Mouse (Mus musculus): ENCODE results near the gene Gmpr. TPM values are rescaled to one million over a fixed set of nuclear protein-coding genes. Genes with fewer than 3 reads are reported as not detected.
"Not testable (repeated sequence)": the region's sequence is repeated elsewhere in the genome, so short reads cannot be mapped to it uniquely, and the experiment has no call there.

The Gmpr gene
- polyA plus RNA-seq, 1 experiment from 2014 or later: 20.5 TPM

- Histone ChIP-seq H3K27ac (ENCODE audit: low read depth, low read length) (no peak overlapping the region), H3K27me3 (ENCODE audit: control insufficient read depth, insufficient read depth, low read length) (peaks cover 18% of the 10 kb centered on the region), H3K36me3 (ENCODE audit: control insufficient read depth, insufficient read depth, low read length) (no peaks in the 10 kb centered on the region), H3K9ac (ENCODE audit: low read length) (no peak overlapping the region), H3K4me1 (replicated peaks; ENCODE audit: control insufficient read depth, insufficient read depth, low read length) (0 out of 2 replicates have a peak, but pooled peaks cover 4% of the 10 kb centered on the region), H3K4me3 (ENCODE audit: low read depth, low read length) (no peak overlapping the region), H3K9me3 (ENCODE audit: control insufficient read depth, low read length) (no peaks in the 10 kb centered on the region), H3K4me2 (ENCODE audit: low read depth, low read length, severe bottlenecking) (no peak overlapping the region)
- WGBS: 20% methylated on average over 10 of the region's 10 CpGs
- DNase-seq (ENCODE audit: low spot score) (no peak), ATAC-seq (replicated peaks; ENCODE audit: low FRiP score) (no peak)
Measured at GRCm38 (mm10) chr13:45473311-45473710, 33.9 kb upstream of the Gmpr start.

GRCm38 (mm10) chr13:45475297-45475696 lies 31.9 kb upstream of the Gmpr start:
- no peak overlapping the region for H3K9ac ChIP-seq (ENCODE audit: low read length)
- H3K4me2 ChIP-seq (ENCODE audit: low read depth, low read length, severe bottlenecking): no peak overlapping the region
- ATAC-seq (replicated peaks; ENCODE audit: low FRiP score) (no peak), DNase-seq (ENCODE audit: low spot score) (no peak)
- H3K27me3 ChIP-seq (ENCODE audit: control insufficient read depth, insufficient read depth, low read length): peaks cover 15% of the 10 kb centered on the region
- H3K27ac ChIP-seq (ENCODE audit: low read depth, low read length): no peak overlapping the region
- WGBS: 82% methylated on average over 8 of the region's 8 CpGs
- no peaks in the 10 kb centered on the region for H3K4me1 ChIP-seq (replicated peaks; ENCODE audit: control insufficient read depth, insufficient read depth, low read length)
- H3K9me3 ChIP-seq (ENCODE audit: control insufficient read depth, low read length): no peaks in the 10 kb centered on the region
- no peak overlapping the region for H3K4me3 ChIP-seq (ENCODE audit: low read depth, low read length)
- H3K36me3 ChIP-seq (ENCODE audit: control insufficient read depth, insufficient read depth, low read length): no peaks in the 10 kb centered on the region

DNA sequence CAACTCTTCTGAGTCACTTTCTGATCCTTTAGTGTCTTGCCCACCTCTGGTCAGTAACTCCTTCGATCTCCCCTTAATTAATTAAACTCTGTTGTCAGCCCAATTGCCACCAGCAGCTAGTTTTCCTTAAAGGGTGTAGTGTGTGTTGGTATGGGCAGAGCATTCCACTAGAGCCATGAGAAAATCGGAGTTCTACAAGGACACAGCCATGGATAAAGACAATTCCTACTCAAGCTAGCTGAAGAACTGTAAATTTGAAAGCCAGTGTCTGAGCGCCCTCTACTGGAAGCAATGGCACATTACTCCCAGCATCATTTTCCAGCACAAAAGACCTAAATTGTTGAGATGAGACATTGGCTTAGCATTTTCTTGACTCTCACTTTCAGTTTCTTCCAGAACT lies 30.1 kb upstream of the Gmpr start:
- no peaks in the 10 kb centered on the region for H3K4me1 ChIP-seq (replicated peaks; ENCODE audit: control insufficient read depth, insufficient read depth, low read length)
- ATAC-seq (replicated peaks; ENCODE audit: low FRiP score): no peak
- 41% methylated on average over 3 of the region's 3 CpGs for WGBS

GRCm38 (mm10) chr13:45479951-45480350 lies 27.3 kb upstream of the Gmpr start:
- no peak overlapping the region for H3K9ac ChIP-seq (ENCODE audit: low read length)
- peaks cover 5% of the 10 kb centered on the region; the same call in 1 of the 2 replicates for H3K27me3 ChIP-seq (ENCODE audit: control insufficient read depth, insufficient read depth, low read length)
- H3K4me3 ChIP-seq (ENCODE audit: low read depth, low read length): no peak overlapping the region
- no peaks in the 10 kb centered on the region for H3K36me3 ChIP-seq (ENCODE audit: control insufficient read depth, insufficient read depth, low read length)
- H3K4me1 ChIP-seq (replicated peaks; ENCODE audit: control insufficient read depth, insufficient read depth, low read length): no peaks in the 10 kb centered on the region
- ATAC-seq (replicated peaks; ENCODE audit: low FRiP score) (no peak), DNase-seq (ENCODE audit: low spot score) (no peak)
- 72% methylated on average over 6 of the region's 6 CpGs for WGBS
- H3K27ac ChIP-seq (ENCODE audit: low read depth, low read length): no peak overlapping the region
- no peak overlapping the region for H3K4me2 ChIP-seq (ENCODE audit: low read depth, low read length, severe bottlenecking)
- H3K9me3 ChIP-seq (ENCODE audit: control insufficient read depth, low read length): no peaks in the 10 kb centered on the region

More for the DNA sequence above, 30.1 kb upstream of the Gmpr start:
- H3K9me3 ChIP-seq (ENCODE audit: control insufficient read depth, low read length): no peaks in the 10 kb centered on the region
- peak; percentile 85 for DNase-seq (ENCODE audit: low spot score)
- no peak overlapping the region for H3K27ac ChIP-seq (ENCODE audit: low read depth, low read length)
- no peaks in the 10 kb centered on the region for H3K36me3 ChIP-seq (ENCODE audit: control insufficient read depth, insufficient read depth, low read length)
- H3K4me2 ChIP-seq (ENCODE audit: low read depth, low read length, severe bottlenecking): no peak overlapping the region
- peaks cover 12% of the 10 kb centered on the region for H3K27me3 ChIP-seq (ENCODE audit: control insufficient read depth, insufficient read depth, low read length)
- H3K4me3 ChIP-seq (ENCODE audit: low read depth, low read length): no peak overlapping the region
- H3K9ac ChIP-seq (ENCODE audit: low read length): no peak overlapping the region

DNA sequence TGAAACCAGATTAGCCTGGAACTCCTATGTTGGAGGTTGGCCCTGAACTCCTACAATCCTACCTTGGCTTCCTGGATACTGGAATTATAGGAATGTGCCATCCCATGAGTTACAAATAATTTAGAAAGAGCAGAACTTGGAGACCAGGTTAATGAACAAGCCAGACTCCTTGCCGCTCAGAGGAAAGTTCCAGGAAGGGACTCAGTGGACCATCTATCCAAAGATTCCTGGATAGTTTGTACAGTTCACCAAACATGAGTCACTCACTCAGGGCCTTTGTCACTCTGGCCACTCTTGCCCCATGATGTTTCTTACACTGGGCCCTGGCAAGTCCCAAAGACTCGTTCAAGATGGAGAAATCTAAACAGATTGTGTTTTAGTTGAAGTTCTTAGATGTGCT lies 24.0 kb upstream of the Gmpr start:
- Histone ChIP-seq H3K9ac (ENCODE audit: low read length) (no peak overlapping the region), H3K36me3 (ENCODE audit: control insufficient read depth, insufficient read depth, low read length) (no peaks in the 10 kb centered on the region), H3K27ac (ENCODE audit: low read depth, low read length) (no peak overlapping the region), H3K4me2 (ENCODE audit: low read depth, low read length, severe bottlenecking) (no peak overlapping the region), H3K4me1 (replicated peaks; ENCODE audit: control insufficient read depth, insufficient read depth, low read length) (no peaks in the 10 kb centered on the region), H3K4me3 (ENCODE audit: low read depth, low read length) (no peak overlapping the region), H3K9me3 (ENCODE audit: control insufficient read depth, low read length) (no peaks in the 10 kb centered on the region), H3K27me3 (ENCODE audit: control insufficient read depth, insufficient read depth, low read length) (no peaks in the 10 kb centered on the region)
- 88% methylated on average over 2 of the region's 2 CpGs for WGBS
- no peak for ATAC-seq (replicated peaks; ENCODE audit: low FRiP score)
- no peak for DNase-seq (ENCODE audit: low spot score)

- H3K36me3 ChIP-seq (ENCODE audit: control insufficient read depth, insufficient read depth, low read length); H3K4me3 ChIP-seq (ENCODE audit: low read depth, low read length); H3K4me2 ChIP-seq (ENCODE audit: low read depth, low read length, severe bottlenecking); H3K9ac ChIP-seq (ENCODE audit: low read length); H3K27me3 ChIP-seq (ENCODE audit: control insufficient read depth, insufficient read depth, low read length); H3K27ac ChIP-seq (ENCODE audit: low read depth, low read length); H3K9me3 ChIP-seq (ENCODE audit: control insufficient read depth, low read length); H3K4me1 ChIP-seq (replicated peaks; ENCODE audit: control insufficient read depth, insufficient read depth, low read length); DNase-seq (ENCODE audit: low spot score); ATAC-seq (replicated peaks; ENCODE audit: low FRiP score): not testable (repeated sequence)
- WGBS: 95% methylated on average over 16 of the region's 16 CpGs
Measured at GRCm38 (mm10) chr13:45483949-45484348, 23.3 kb upstream of the Gmpr start.

GRCm38 (mm10) chr13:45485602-45486001 lies 21.6 kb upstream of the Gmpr start:
- DNase-seq (ENCODE audit: low spot score) (no peak), ATAC-seq (replicated peaks; ENCODE audit: low FRiP score) (no peak)
- Histone ChIP-seq H3K27me3 (ENCODE audit: control insufficient read depth, insufficient read depth, low read length) (no peaks in the 10 kb centered on the region), H3K27ac (ENCODE audit: low read depth, low read length) (no peak overlapping the region), H3K36me3 (ENCODE audit: control insufficient read depth, insufficient read depth, low read length) (no peaks in the 10 kb centered on the region), H3K4me1 (replicated peaks; ENCODE audit: control insufficient read depth, insufficient read depth, low read length) (no peaks in the 10 kb centered on the region), H3K4me3 (ENCODE audit: low read depth, low read length) (no peak overlapping the region), H3K9me3 (ENCODE audit: control insufficient read depth, low read length) (no peaks in the 10 kb centered on the region), H3K9ac (ENCODE audit: low read length) (no peak overlapping the region), H3K4me2 (ENCODE audit: low read depth, low read length, severe bottlenecking) (no peak overlapping the region)
- 93% methylated on average over 4 of the region's 4 CpGs for WGBS

GRCm38 (mm10) chr13:45486598-45486997 lies 20.6 kb upstream of the Gmpr start:
- DNase-seq (ENCODE audit: low spot score): no peak
- Histone ChIP-seq H3K4me2 (ENCODE audit: low read depth, low read length, severe bottlenecking) (no peak overlapping the region), H3K4me1 (replicated peaks; ENCODE audit: control insufficient read depth, insufficient read depth, low read length) (no peaks in the 10 kb centered on the region), H3K9ac (ENCODE audit: low read length) (no peak overlapping the region), H3K27me3 (ENCODE audit: control insufficient read depth, insufficient read depth, low read length) (no peaks in the 10 kb centered on the region), H3K9me3 (ENCODE audit: control insufficient read depth, low read length) (no peaks in the 10 kb centered on the region), H3K27ac (ENCODE audit: low read depth, low read length) (no peak overlapping the region), H3K4me3 (ENCODE audit: low read depth, low read length) (no peak overlapping the region), H3K36me3 (ENCODE audit: control insufficient read depth, insufficient read depth, low read length) (no peaks in the 10 kb centered on the region)
- no peak for ATAC-seq (replicated peaks; ENCODE audit: low FRiP score)
- 85% methylated on average over 2 of the region's 2 CpGs for WGBS

DNA sequence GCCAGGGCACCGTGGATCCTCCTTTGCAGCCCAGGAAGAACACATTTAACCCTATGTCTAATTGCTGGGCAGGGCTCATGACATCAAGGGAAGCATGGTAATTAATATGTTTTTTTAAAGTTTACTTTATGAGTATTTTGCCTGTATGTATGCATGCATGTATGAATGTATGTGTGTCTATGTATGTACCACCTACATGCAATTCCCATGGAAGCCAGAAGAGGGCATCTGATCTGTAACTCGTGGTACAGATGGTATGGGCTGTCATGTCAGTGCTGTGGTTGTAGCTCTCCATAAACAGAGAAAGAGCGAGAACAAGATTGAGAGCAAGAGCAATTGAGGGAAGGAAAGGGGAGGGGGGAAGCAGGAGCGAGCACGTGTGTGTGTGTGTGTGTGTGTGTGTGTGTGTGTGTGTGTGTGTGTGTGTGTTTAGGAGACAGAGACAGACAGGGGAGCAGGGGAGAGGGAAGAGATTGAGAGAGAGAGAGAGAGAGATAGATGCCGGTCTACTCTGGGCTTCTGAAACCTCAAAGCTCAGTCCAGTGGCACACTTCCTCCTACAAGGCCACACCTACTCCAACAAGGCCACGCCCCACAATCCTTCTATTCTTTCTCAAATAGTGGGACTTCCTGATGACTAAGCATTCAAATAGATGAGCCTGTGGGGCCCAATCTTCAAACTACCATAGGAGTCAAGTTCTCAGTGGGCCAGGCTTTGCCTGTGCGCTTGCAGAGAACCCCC lies 15.1 kb upstream of the Gmpr start:
- DNase-seq (ENCODE audit: low spot score) (no peak), ATAC-seq (replicated peaks; ENCODE audit: low FRiP score) (no peak)
- Histone ChIP-seq H3K4me1 (replicated peaks; ENCODE audit: control insufficient read depth, insufficient read depth, low read length) (0 out of 2 replicates have a peak, but pooled peaks cover 2% of the 10 kb centered on the region), H3K36me3 (ENCODE audit: control insufficient read depth, insufficient read depth, low read length) (no peaks in the 10 kb centered on the region), H3K27ac (ENCODE audit: low read depth, low read length) (no peak overlapping the region), H3K4me3 (ENCODE audit: low read depth, low read length) (no peak overlapping the region), H3K9me3 (ENCODE audit: control insufficient read depth, low read length) (no peaks in the 10 kb centered on the region), H3K4me2 (ENCODE audit: low read depth, low read length, severe bottlenecking) (no peak overlapping the region), H3K9ac (ENCODE audit: low read length) (no peak overlapping the region), H3K27me3 (ENCODE audit: control insufficient read depth, insufficient read depth, low read length) (no peaks in the 10 kb centered on the region)
- 82% methylated on average over 8 of the region's 8 CpGs for WGBS

Data from forebrain, embryonic 11.5 days (tissue).